14 mouse cellular contexts compared by ENCODE assay signal in genomic region chr9:42180152-42180551, GRCm38 (mm10). TPM values are rescaled to one million over a fixed set of nuclear protein-coding genes. Genes with fewer than 3 reads are reported as not detected.
DNase-seq lines count a peak whose midpoint lies in the region; ATAC-seq and TF ChIP-seq lines count a peak whose summit lies in the region.
"Had no signal": no experiment of that assay in that cellular context is flagged by ENCODE, and none has a peak within 500 bp of the region (broad histone marks: within the 10 kb centered on the region; RNA-seq: fewer than 3 reads in every experiment).

No protein-coding gene starts in this region.

- TF ChIP-seq CTCF in forebrain, postnatal 0 days (IDR thresholded peaks at IDR 0.05; ENCODE audit: low read depth), result no peak

- H3K4me2 ChIP-seq in forebrain, postnatal 0 days (ENCODE audit: low read depth), result no peak overlapping the region
- no peak overlapping the region for H3K4me2 ChIP-seq in forebrain, embryonic 13.5 days
- H3K4me2 ChIP-seq in lung, embryonic 15.5 days, result no peak overlapping the region
- H3K4me2 ChIP-seq in liver, embryonic 11.5 days, result no peak overlapping the region
- H3K4me2 ChIP-seq: embryonic facial prominence, embryonic 15.5 days; heart, embryonic 15.5 days; hindbrain, embryonic 12.5 days had no signal

- intact Hi-C loops in left cerebral cortex, postnatal 14 days (cut with DNase I), result loop anchor here (5.0 kb wide), 1 partner anchor 58 kb away; the partner anchor contains the start of gene Sorl1

- no peaks in the 10 kb centered on the region for H3K36me3 ChIP-seq in forebrain, postnatal 0 days (ENCODE audit: insufficient read depth)
- no peaks in the 10 kb centered on the region for H3K36me3 ChIP-seq in forebrain, embryonic 13.5 days (ENCODE audit: poor library complexity, severe bottlenecking)
- H3K36me3 ChIP-seq in lung, embryonic 15.5 days, result no peaks in the 10 kb centered on the region
- no peaks in the 10 kb centered on the region for H3K36me3 ChIP-seq in liver, embryonic 11.5 days (ENCODE audit: control insufficient read depth, insufficient read depth, low read length)
- H3K36me3 ChIP-seq: embryonic facial prominence, embryonic 15.5 days; heart, embryonic 15.5 days; hindbrain, embryonic 12.5 days had no signal

- H3K4me3 ChIP-seq in forebrain, postnatal 0 days (ENCODE audit: low read depth, low read length), result no peak overlapping the region
- no peak overlapping the region for H3K4me3 ChIP-seq in forebrain, embryonic 13.5 days
- H3K4me3 ChIP-seq in lung, embryonic 15.5 days, result no peak overlapping the region
- H3K4me3 ChIP-seq in liver, embryonic 11.5 days (ENCODE audit: low read depth, low read length), result no peak overlapping the region
- H3K4me3 ChIP-seq: embryonic facial prominence, embryonic 15.5 days; heart, embryonic 15.5 days; hindbrain, embryonic 12.5 days had no signal

- H3K4me1 ChIP-seq in forebrain, postnatal 0 days (ENCODE audit: insufficient read depth), result peaks cover 22% of the 10 kb centered on the region
- peaks cover 53% of the 10 kb centered on the region for H3K4me1 ChIP-seq in forebrain, embryonic 13.5 days
- H3K4me1 ChIP-seq in lung, embryonic 15.5 days, result peaks cover 24% of the 10 kb centered on the region
- H3K4me1 ChIP-seq in liver, embryonic 11.5 days (replicated peaks; ENCODE audit: control insufficient read depth, insufficient read depth, low read length), result no peaks in the 10 kb centered on the region

- no peak for ATAC-seq in forebrain, postnatal 0 days
- no peak for ATAC-seq in forebrain, embryonic 13.5 days
- ATAC-seq in lung, embryonic 15.5 days (ENCODE audit: borderline replicate concordance, extremely low read depth, low FRiP score, low TSS enrichment), result peak; percentile 64
- no peak for ATAC-seq in liver, embryonic 11.5 days (replicated peaks; ENCODE audit: low FRiP score)
- ATAC-seq: intestine, embryonic 16.5 days had no signal

- DNase-seq in forebrain, postnatal 0 days, result peak; percentile 30
- peak; percentile 26 to 51 for DNase-seq in left cerebral cortex, postnatal 14 days (ENCODE audit: low spot score in 2 of 2)
- no peak for DNase-seq in left cerebral cortex, adult 18-20 months (ENCODE audit: low spot score in 2 of 2)
- DNase-seq in monocyte, adult 2 months (ENCODE audit: low read depth in 1 of 2, low spot score in 2 of 2), result peak; percentile 58 to 64
- no peak for DNase-seq in liver, embryonic 11.5 days (ENCODE audit: low spot score)
- no peak for DNase-seq in ovary, postnatal 10 days (ENCODE audit: low spot score)
- DNase-seq: cerebellum, adult 18-20 months; midbrain, embryonic 14.5 days had no signal

- no peaks in the 10 kb centered on the region for H3K27me3 ChIP-seq in forebrain, postnatal 0 days (ENCODE audit: insufficient read depth, low read length)
- H3K27me3 ChIP-seq in forebrain, embryonic 13.5 days, result no peaks in the 10 kb centered on the region
- H3K27me3 ChIP-seq in lung, embryonic 15.5 days, result no peaks in the 10 kb centered on the region
- no peaks in the 10 kb centered on the region for H3K27me3 ChIP-seq in liver, embryonic 11.5 days (replicated peaks; ENCODE audit: control insufficient read depth, insufficient read depth, low read length)
- H3K27me3 ChIP-seq: embryonic facial prominence, embryonic 15.5 days; heart, embryonic 15.5 days; hindbrain, embryonic 12.5 days had no signal

- no peaks in the 10 kb centered on the region for H3K9me3 ChIP-seq in forebrain, postnatal 0 days (ENCODE audit: low read length)
- no peaks in the 10 kb centered on the region; the same call in 1 of the 2 replicates for H3K9me3 ChIP-seq in forebrain, embryonic 13.5 days (replicated peaks)
- no peaks in the 10 kb centered on the region for H3K9me3 ChIP-seq in lung, embryonic 15.5 days
- H3K9me3 ChIP-seq in liver, embryonic 11.5 days (ENCODE audit: control insufficient read depth, low read length), result no peaks in the 10 kb centered on the region
- H3K9me3 ChIP-seq: embryonic facial prominence, embryonic 15.5 days; heart, embryonic 15.5 days; hindbrain, embryonic 12.5 days had no signal

- no peak overlapping the region for H3K27ac ChIP-seq in forebrain, postnatal 0 days (ENCODE audit: low read depth, low read length)
- no peak overlapping the region for H3K27ac ChIP-seq in forebrain, embryonic 13.5 days
- H3K27ac ChIP-seq in lung, embryonic 15.5 days, result peak overlapping the region; percentile 60; the same call in 1 of the 2 replicates
- no peak overlapping the region for H3K27ac ChIP-seq in liver, embryonic 11.5 days (ENCODE audit: low read depth, low read length)
- H3K27ac ChIP-seq: embryonic facial prominence, embryonic 15.5 days; heart, embryonic 15.5 days; hindbrain, embryonic 12.5 days had no signal

- 86% methylated on average over 4 of the region's 4 CpGs for whole genome bisulfite sequencing in forebrain, postnatal 0 days
- 86% methylated on average over 4 of the region's 4 CpGs for WGBS in forebrain, embryonic 13.5 days
- WGBS in lung, embryonic 15.5 days, result 62% methylated on average over 4 of the region's 4 CpGs
- WGBS in liver, embryonic 11.5 days, result 77% methylated on average over 4 of the region's 4 CpGs

- H3K9ac ChIP-seq in forebrain, postnatal 0 days, result no peak overlapping the region
- H3K9ac ChIP-seq in forebrain, embryonic 13.5 days, result no peak overlapping the region
- H3K9ac ChIP-seq in lung, embryonic 15.5 days, result no peak overlapping the region
- H3K9ac ChIP-seq in liver, embryonic 11.5 days (ENCODE audit: low read depth, low read length), result no peak overlapping the region
- H3K9ac ChIP-seq: embryonic facial prominence, embryonic 15.5 days; heart, embryonic 15.5 days; hindbrain, embryonic 12.5 days had no signal

RNA-seq across cellular contexts. Expression of gene Sorl1, which starts 56.1 kb away (rescaled TPM):
- 15.2 and 17.9 TPM in 2 replicates for total RNA-seq in forebrain, postnatal 0 days (2014; rRNA removed)
- 5.6 and 6.4 TPM in 2 replicates for polyA plus RNA-seq in forebrain, postnatal 0 days (2015; fragmentation: Nextera tagmentation; extraction: Ambion mirVana)
- polyA plus RNA-seq in forebrain, embryonic 13.5 days (2015; fragmentation: Nextera tagmentation; extraction: Ambion mirVana), result 9.6 and 11.5 TPM in 2 replicates
- total RNA-seq in left cerebral cortex, postnatal 14 days (2021), result 100 to 1,000 TPM; 137 to 158 TPM
- 100 to 1,000 TPM; 180 to 243 TPM for total RNA-seq in left cerebral cortex, adult 18-20 months (2021)
- 13.4 and 14.9 TPM in 2 replicates for polyA plus RNA-seq in lung, embryonic 15.5 days (2015; fragmentation: Nextera tagmentation; extraction: Ambion mirVana)
- polyA plus RNA-seq in liver, embryonic 11.5 days (2014; fragmentation: Nextera tagmentation; extraction: Ambion mirVana), result 1.8 and 2.1 TPM in 2 replicates

Comparison
In these comparisons a context has a peak if more than half of its experiments do, and no peak if none do; other contexts are left out.
1. DNase-seq: peak in forebrain, postnatal 0 days (single experiment), left cerebral cortex, postnatal 14 days (2 of 2) and monocyte, adult 2 months (2 of 2); none in left cerebral cortex, adult 18-20 months (0 of 2), liver, embryonic 11.5 days (single experiment) and ovary, postnatal 10 days (single experiment).